Mouse (Mus musculus) frontal cortex, adult 2 months (tissue): Measurements from ENCODE around the gene Grik4. TPM values are rescaled to one million over a fixed set of nuclear protein-coding genes. Genes with fewer than 3 reads are reported as not detected.

ENCODE experiments used
- DNase-seq, 2 experiments: peaks; one replicate each; pipeline ENCODE4 v3.0.0; 2022; ENCODE audit warnings: low spot score in 1 of 2; ENCODE audit errors: extremely low spot score in 1 of 2
- polyA plus RNA-seq: library from polyadenylated mRNA; depleted of rRNA; stranded (reverse); fragments of >200 nt; gene quantifications from 2 replicates; pipeline ENCODE4 v1.2.3, GENCODE M21; 2012

Gene Grik4
- polyA plus RNA-seq, 1 experiment: 10.4 TPM

- DNase-seq: no peak
Measured at GRCm38 (mm10) chr9:42626226-42626775, 318.0 kb downstream of the Grik4 start.

DNA sequence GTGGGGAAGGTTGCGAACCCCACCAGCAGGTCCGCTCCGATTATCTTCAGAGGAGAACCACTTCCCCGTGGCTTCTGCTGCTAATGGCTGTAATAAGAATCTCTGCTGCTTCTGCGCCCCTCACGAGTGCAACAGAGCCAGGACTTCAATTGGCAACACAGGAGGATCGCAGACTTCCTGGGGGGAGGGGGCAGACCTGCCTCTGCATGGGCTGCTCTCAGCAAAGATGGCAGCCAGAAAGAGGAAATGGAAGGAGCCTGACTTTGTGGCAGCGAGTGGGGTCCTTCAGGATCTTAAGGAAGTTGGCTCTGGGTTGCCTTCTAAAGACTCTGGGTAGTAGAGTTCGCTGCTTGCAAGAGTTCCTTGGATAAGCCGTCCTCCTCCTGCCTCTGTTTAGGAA is 329.9 kb downstream of the Grik4 start:
- no peak for DNase-seq

DNA sequence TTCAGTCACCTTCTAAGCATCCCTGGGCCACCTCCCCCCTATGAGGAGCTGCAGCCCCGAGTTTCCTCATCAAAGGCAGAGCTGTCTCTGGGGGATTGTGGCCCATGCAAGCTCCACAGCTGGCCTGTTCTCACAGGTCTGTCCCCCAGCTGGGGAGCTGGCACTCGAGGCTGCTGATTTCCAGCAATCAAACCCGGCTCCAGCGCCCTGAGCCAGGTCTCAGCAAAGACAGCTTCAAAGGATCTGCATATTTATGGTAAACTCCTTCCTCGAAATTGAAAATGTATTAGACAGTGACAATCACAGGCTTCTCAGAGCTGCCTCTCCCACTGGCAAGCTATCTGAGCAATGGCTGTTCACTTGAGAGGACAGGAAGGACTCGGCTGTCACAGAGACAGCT is 330.5 kb downstream of the Grik4 start:
- no peak for DNase-seq

DNA sequence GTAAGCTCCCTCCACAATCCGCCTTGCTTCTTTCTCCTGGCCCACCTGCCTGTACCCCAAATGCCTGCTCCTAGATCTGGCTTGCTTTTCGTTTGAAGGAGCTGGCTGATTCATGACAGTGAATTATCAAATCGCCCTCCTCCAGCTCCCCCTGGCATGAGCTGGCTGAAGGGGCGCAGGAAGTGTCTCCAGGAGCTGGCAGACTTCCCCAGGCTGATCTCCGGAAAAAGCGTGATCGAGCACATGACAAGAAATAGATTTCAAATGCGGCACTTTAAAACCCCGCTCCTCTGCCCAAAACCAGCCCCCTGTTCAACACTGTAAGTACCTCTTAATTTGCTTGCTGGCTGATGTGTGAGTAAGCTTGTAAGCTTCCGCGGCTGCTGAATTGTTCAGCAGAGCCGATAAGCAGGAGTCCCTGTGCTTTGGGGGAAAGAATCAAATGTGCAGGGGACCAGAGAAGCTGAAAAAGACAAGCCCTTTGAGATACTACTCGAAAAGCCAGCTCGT is 331.8 kb downstream of the Grik4 start:
- peak in 1 of 2 experiments; percentile 58 for DNase-seq

- DNase-seq: no peak
Measured at GRCm38 (mm10) chr9:42601445-42601844, 342.8 kb downstream of the Grik4 start.

DNA sequence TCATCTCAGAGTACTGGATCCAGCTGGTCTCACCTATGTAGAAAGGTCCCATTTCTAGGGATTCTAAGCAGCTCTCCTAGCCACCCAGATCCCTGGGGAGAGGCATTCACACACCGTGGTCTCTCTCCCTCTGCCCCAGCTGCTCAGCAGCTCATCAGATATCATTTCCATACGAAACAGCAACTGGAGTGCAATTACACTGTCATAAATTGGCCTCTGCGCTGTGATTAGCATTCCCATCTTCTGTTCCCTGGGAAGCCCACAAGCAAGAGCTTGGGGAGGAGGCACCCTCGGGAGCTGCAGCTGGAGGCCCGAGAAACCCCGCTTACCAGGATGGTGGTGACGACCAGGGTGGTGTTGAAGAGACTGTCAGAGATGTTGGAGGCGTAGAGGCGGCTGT is 346.8 kb downstream of the Grik4 start:
- no peak for DNase-seq

DNA sequence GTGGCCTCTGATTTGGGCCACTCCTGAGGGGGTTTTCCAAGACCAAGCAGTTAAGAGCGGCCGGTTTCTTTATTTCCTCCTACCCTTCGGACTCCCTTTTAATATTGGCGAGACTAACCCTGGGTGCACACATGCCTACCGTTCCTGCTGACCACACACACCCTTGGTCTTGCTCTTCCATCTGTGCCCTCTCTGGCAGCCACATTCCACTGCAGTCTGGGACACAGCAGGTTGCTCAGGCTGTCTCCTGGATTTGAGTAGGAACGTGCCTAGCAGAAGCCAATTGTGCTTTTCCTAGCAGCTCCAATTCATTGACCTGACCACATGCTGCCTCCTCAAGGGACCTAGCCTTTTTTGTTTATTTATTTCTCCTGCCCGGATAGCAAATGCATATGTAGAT is 365.8 kb downstream of the Grik4 start:
- no peak for DNase-seq

DNA sequence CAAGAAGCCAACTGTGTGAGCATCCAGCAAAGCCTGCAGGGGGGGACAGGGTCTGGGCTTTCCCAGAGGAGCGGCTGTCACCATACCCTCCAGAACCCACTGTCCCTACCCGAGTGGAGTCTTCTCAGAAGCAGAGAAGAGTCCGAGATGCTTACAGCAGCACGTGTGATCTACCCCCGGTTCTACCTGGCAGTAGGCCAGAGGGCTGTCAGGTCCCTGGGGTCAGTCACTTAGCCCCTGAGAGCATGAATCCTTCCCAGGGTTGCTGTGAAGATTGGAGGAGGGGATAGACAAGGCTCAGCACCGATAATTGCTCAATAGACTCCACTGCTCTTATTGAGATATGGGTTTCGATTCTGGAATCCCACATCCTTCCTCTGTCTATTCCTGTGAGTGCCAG is 366.2 kb downstream of the Grik4 start:
- no peak for DNase-seq

GRCm38 (mm10) chr9:42573616-42574350 is 370.5 kb downstream of the Grik4 start:
- peak in 1 of 2 experiments; percentile 65 for DNase-seq

DNA sequence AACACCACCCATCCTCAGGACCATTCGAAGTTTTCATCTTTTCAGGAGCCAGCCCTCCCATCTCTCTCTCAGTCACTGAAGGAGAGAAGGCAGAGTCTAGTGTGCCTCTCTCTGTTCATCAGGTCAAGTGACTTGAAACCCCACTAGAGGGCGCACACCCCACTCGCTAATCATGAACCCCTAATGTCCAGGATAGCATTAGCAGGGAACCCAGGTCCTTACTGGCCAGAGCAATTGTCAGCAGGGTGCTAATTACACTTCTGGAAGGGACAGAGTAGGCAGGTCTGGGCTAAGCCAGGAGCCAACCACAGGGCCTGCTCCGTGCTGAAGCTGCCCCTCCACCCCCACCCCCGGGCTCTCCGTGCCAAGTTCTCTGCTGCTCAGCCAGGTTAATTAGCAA is 371.1 kb downstream of the Grik4 start:
- DNase-seq: peak; percentile 33 to 79

GRCm38 (mm10) chr9:42565921-42566320 is 378.4 kb downstream of the Grik4 start:
- peak; percentile 27 to 63 for DNase-seq

DNA sequence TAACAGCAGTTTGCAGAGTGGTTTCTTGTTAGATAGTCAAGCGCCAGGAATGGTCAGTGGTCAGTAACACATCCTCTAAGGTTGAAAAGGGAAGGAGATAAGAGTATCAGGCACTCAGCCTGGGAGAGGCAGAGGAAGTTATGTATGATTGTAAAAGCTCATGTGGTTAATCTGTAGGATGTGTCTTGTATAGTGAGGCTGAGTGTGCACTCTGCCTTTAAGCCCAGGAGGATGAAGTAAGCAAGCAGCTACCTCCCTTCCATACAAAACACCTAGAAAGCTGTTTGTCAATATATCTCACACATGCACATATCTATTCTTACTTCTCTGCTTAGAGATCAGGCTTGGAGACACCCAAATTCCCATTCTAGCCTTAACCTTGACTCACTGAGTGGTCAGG is 389.1 kb downstream of the Grik4 start:
- DNase-seq: no peak

DNA sequence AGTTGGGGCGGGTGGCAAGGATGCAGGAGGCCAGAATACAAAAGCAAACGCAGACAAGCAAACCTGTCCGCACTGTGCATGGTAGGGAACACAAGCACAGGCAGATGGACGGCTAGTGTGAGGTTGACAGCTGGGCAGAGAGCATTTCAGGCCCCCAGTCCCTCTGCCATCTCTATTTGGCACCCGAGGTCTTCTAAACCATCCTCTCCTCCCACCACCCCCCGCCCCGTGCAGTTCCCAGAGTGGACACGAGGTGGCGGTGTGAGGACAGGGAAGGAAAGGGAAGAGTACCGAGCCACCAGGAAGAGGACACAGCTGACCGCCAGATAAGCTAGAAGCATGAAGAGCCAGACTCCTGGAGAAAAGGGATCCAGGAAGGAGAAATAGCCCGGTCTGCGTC is 394.2 kb downstream of the Grik4 start:
- peak in 1 of 2 experiments; percentile 88 for DNase-seq

DNA sequence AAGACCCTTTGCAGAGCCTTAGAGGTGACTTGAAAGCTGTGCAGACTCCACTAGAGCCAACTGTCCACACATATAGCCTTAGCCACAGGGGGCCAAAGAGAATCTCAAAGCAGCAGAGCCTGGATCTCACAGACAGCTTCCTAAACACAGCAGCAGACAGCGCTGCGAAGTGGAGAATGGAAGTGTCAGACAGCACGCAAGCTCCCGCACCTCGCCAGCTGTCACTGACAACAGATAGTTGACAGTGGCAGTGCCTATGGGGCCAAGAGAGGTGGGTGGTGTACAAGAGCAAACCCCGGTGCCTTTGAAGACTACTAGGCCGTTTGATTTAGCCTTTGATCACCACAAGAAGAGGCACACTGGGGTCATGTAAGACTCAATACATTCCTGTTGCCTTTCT is 395.3 kb downstream of the Grik4 start:
- no peak for DNase-seq

DNA sequence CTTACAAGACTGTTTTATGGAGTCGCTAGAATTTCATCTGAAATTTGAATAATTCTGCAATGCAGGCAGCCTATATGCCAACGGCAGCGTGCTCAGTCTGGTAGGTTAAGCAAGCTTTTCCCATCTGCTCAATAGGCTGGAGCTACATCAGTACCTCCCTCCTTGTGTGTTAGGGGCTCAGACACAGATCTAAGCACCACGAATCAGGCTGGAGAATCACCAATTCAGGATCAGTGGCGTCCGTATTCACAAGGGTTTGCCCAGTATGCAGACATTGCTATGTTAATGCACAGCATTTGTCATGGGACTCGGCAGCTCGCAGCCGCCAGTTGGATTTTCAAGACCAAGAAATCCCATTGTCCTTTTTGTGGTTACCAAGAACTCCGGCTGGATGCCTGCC is 399.8 kb downstream of the Grik4 start:
- DNase-seq: no peak

DNA sequence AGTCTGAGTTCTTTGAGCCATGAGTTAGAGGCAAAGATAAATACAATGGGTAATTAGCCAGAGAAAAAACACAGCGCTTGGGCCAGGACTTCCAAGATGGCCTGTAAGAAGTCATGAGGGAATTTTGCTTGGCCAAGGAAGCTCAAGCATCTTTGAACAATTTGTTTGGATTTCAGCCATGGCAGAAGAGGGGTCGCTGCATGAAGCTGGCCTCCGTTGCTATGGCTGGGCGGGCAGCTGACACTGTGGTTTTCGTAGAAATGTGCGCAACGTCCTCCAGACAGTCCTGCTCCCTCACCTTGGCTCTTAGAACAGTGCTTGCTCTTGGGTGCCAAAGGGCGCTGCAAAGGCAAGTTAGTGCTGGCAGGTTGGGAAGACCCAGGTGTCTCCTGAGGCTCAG is 410.8 kb downstream of the Grik4 start:
- no peak for DNase-seq

DNA sequence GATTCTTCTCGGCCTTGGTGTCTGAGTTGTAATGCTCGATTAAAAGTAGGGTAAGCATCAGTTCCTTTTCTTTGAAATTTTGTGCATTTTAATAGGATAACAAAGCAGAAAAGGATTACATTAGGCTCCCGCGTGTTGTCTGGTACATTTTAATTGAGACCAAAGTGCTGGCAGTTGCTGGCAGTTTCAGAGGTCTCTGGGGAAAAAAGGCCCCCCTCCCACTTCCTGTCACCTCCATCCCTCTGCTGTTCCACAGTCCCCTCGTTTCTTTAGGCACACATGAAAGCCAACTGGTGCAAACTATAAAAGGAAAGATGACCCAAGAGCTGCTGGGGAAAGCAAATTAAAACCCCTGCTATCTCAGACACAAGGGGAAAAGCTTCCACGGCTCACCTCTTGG is 411.3 kb downstream of the Grik4 start:
- DNase-seq: no peak

- no peak for DNase-seq
Measured at GRCm38 (mm10) chr9:42531951-42532350, 412.3 kb downstream of the Grik4 start.

DNA sequence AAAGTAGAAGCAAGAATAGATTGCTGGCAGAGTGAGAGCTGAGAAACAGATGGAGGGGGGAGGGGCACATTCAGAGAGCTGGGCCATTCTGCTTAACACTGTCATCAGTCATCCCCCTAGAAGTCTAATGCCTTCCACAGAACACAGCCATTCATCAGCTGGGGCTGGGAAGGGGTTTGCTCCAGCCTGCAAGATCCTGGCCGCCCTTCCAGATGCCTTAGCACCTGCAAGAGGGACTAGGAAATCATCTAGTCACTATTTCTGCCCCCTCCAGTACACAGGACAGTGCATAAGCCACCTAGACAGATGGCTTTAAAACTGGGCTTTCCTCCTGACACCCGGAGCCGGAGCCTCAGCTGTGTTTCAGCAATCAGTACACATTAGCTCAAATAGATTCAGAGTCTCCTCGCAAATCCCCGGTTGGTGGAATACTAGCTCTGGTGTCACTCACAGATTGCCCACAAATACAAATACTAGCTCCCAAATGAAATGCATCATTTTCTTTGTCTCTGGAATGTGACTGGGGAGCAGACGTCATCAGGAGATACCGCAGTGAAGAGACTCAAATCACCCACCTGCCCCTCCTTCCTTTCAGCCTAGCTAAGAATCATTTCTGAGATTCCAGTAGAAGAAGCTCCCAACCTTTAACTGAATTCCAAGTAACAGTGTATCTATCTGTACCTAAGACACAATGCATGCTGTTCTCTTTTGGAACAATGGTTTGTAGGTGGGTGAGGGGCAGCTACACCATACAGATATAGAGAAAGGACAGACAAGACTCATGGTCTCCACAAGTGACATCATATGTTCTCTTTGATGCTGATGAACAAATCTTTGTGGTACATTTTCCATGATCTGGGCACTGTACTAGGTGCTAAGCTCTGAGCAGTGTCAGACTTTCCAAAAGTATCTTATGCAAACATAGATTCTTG is 413.8 kb downstream of the Grik4 start:
- peak; percentile 26 to 72 for DNase-seq

DNA sequence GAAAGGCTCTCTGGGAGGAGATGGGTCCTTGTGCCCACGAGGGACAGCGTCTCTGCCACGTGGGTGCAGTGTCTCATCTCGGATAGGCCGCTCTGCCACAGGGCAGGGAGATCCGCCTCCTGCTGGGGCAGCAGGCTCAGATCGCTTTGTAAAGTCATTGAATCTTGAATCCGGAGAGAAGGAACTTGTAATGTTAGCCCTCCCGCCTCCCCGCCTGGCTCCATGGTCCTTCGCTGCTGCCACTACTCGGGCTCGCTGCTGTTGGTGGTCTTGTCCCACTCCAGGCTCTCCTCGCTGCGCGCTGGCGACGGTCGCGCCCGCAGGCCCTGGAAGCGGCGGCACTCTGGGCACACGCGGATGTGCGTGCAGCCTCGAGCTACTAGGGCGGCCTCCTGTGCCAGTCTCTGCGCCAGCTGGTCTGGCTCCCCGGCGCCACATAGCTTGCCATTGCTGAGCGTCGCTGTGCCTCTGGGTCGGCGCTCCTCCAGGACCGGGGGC is 423.7 kb downstream of the Grik4 start:
- peak; percentile 41 to 45 for DNase-seq

DNA sequence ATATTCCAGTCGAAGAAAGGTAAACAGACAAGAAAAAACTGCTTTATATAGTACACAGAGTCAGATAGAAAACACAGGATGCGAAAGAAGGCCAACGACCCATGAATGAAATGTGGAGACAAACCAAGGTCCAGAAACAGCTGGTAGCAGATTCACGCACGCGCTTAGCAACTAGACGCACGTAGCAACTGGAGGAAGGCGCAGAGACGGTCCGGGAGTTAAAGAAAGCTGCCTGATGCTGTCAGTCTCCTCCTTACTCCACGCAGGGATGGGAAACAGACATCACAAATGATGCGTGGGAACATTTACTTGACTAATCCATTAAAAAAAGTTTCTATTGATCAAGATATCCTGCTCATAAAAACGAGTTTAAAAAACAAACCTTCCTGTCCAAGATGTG is 426.1 kb downstream of the Grik4 start:
- peak in 1 of 2 experiments; percentile 36 for DNase-seq
